Mouse (Mus musculus) cortical plate, adult 2 months (tissue): ENCODE results near the gene Ptma.

Experiments
- CTCF ChIP-seq: fragments of 200-500 bp; IDR thresholded peaks from 2 replicates; pipeline ENCODE4 v1.5.1; 2011; ENCODE audit warnings: mild to moderate bottlenecking, control low read depth, low read length; ENCODE audit not compliant: insufficient read depth; ENCODE audit errors: extremely low read depth
- POLR2A ChIP-seq: fragments of 200-500 bp; IDR thresholded peaks from 2 replicates; pipeline ENCODE4 v1.6.1; 2011; ENCODE audit warnings: mild to moderate bottlenecking, low read length, control low read depth; ENCODE audit not compliant: insufficient read depth; ENCODE audit errors: extremely low read depth

GRCm38 (mm10) chr1:86499903-86500302 is 26.6 kb upstream of the Ptma start:
- TF ChIP-seq CTCF (peak; percentile 66), POLR2A (no peak)
